Mouse (Mus musculus) right cerebral cortex, postnatal 36 days (tissue): ENCODE results near the gene Klhl23.
A peak's percentile ranks its signal among the peaks of the same experiment; 100 is the strongest.
"Not testable (repeated sequence)": the region's sequence is repeated elsewhere in the genome, so short reads cannot be mapped to it uniquely, and the experiment has no call there.

ENCODE experiments used
- DNase-seq, 2 experiments: peaks; one replicate each; pipeline ENCODE4 v3.0.0; 2022; ENCODE audit warnings: low spot score in 2 of 2, mixed read lengths in 1 of 2

The Klhl23 gene

GRCm38 (mm10) chr2:69821711-69822110 lies at the start of gene Klhl23:
Klhl23 (plus strand) TSS chr2:69821944.
- no peak for DNase-seq

GRCm38 (mm10) chr2:69773331-69773730 lies 48.4 kb upstream of the Klhl23 start:
- peak; percentile 13 to 52 for DNase-seq

DNA sequence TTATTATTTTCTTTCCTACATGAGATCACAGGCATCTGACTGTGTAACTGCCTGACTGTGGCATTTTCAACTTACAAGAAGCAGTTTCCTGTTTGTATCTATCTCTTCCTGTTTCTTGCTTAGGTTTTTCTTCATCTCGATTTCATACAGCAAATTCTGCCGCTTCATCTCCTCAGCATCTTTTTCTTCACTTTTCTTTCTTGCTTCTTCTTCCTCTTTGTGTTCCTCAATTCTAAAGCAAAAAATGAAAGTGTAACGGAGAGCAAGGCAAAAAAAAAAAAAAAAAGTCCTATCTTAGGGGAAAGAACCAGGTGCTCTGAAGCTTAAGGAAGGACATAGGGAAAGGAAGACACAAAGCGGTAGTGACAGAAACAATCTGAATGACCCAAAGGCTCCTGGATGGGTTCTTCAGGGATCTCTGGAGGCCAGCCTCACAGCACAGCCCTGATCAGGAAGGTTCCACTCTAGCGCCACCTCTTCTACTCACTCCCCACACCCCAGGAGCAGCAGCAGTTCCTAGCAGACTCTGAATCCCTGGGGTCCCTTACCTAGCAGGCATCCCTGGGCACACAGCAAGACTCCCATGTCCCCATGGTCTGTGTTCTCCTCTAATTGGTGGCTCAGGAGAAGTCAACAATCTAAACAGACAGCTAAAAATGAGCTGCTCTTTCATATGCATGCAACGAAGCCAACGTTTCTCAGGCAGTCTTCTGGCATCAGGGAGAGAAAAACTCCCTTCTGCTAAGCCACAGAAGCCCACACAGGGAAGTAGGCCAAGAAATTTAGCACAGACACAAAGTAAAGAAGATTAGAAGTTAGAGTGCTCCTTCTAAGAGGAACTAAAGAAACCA lies 43.5 kb upstream of the Klhl23 start:
- DNase-seq, result no peak

- no peak for DNase-seq
These were observed 42.9 kb upstream of the Klhl23 start for GRCm38 (mm10) chr2:69778836-69779177.

DNA sequence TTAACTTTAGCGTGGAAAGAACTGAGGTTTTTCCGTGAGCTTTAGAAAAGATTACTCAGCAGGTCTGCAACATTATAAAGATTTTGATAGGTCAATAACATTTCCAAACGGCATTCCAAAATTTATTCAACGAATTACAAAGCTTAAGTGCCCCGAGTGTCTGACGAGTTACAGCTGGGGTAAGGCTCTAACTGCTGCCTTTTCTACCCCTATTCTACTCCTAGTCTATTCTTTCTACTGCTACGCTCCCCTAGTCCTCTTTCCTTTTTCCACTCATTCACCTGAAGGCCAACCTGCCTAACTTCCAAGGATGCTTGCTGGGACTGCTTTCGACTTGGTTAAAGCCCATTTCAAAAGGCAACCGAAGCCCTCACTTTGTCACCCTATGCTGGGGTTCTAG lies 32.8 kb upstream of the Klhl23 start:
- no peak for DNase-seq

GRCm38 (mm10) chr2:69789429-69790069 lies 32.2 kb upstream of the Klhl23 start, which contains the start of the genes Ccdc173 and Phospho2:
Ccdc173 (minus strand) TSS chr2:69789575.
Phospho2 (plus strand) TSS chr2:69789623.
- DNase-seq, result peak; percentile 97 to 98

DNA sequence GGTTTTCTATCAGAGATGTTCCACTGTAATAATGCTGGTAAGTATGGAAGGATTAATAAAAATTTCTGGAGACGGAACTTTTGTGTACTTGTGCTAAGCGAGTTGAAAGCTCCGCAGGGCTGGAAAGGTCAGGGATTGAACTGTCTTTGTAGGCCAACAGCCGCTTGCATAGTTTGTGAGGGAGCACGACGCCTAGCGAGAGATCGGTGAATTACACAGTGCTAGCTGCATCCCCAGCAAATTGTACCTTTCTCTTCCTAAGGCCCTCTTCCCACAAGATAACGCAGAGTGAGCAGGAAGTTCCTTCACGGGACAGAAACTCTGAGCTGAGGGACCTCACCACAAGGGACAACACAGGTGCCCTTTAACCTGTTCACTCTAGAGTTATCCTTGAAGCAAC lies 31.5 kb upstream of the Klhl23 start:
- peak; percentile 73 to 78 for DNase-seq

GRCm38 (mm10) chr2:69790722-69791121 lies 31.0 kb upstream of the Klhl23 start:
- DNase-seq, result no peak

- no peak for DNase-seq
These were observed 18.8 kb upstream of the Klhl23 start for GRCm38 (mm10) chr2:69802911-69803312.

- DNase-seq, result no peak
These were observed 18.0 kb upstream of the Klhl23 start for GRCm38 (mm10) chr2:69803756-69804155.

- not testable (repeated sequence) for DNase-seq
These were observed 17.1 kb upstream of the Klhl23 start for GRCm38 (mm10) chr2:69804663-69805062.

DNA sequence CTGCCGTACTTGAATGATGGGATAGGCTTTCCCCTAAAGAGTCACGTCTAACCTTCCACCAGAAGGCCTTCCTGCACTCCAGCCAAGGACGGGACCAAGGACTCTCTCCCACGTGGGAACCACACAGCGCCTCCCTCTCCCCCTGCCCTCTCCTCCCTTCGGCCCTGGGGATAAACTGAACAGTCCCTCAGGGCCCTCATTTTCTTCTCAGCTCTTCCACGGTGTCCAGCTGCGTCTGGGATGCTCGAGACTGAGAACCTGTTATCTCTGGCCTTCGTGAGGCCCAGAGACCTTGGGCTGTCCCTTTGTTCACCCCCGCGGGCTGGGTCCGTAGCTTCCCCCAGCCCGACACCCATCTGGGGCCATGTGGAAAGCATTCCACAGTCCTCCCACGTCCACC lies 11.6 kb upstream of the Klhl23 start:
- DNase-seq, result no peak

- not testable (repeated sequence) for DNase-seq
These were observed 10.4 kb upstream of the Klhl23 start for GRCm38 (mm10) chr2:69811349-69811748.

DNA sequence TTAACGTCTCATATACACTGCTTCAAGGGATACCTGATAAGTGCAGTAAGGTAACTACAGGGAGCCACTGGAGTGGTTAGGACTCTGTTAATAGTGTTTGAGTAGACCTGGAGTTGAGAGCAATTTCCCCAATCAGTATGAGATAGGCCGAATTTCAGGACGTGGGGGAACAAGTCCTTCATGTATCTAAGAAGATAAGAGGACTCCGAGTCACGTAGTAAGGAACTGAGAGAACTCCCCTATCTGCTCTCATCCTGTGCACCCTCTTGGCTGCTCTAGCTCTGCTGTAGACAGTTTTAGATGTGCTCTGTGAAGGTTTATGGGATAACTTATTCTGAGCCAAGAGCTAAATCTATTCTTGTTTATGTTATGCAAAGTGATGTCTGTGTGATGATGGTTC lies 5.2 kb upstream of the Klhl23 start:
- no peak for DNase-seq

DNA sequence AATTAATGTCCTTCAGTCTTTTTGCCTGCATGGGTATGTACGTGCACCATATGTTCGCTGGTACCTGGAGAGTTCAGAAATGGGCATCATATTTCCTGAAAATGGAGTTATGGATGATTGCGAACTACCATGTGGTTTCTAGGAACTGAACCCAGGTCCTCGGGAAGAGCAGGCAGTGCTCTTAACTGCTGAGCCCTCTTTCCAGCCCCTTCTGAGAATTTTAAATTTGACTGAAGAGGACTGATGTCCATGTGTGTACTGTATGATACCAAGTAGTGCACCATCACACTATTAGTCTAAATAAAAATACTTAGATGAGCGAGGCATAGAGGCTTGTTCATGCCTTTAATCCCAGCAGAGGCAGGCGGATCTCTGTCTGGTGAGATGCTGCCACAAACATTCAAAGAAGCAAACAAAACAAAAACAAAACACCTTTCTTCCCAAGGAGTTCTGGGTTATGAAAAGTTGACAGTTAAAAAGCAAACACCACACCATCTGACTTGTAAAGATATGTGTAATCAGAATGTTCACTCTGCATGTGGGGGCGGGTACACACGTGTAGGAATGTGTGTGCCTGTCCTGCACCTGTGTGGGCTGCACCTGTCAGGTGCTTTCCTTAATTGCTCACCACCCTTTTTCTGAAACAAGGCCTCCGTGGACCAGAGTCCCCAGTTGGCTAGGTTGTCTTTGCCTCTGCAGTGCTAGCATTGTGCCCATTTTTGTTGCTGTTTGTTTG lies 3.2 kb upstream of the Klhl23 start:
- no peak for DNase-seq

DNA sequence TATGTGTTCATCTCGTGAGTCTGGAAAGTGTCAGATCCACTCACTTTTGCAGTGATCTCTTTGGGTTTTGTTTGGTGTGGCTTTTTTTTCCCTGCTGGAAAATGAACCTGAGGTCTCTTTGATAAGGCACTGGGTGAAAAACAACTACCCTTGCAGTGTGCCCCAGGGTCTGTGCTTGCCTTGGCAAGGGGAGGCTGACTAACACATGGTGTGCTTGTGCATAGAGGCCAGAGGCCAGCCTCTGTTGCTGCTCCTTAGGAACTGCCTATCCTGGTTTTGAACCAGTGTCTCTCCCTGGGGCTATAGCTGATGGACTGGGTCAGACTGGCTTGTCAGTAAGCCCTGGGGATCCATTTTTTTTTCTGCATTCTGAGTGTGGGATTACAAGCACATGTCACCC lies 1.5 kb upstream of the Klhl23 start:
- no peak for DNase-seq

- DNase-seq, result peak in 1 of 2 experiments; percentile 16
These were observed 801 bp downstream of the Klhl23 start for GRCm38 (mm10) chr2:69822361-69823128.

GRCm38 (mm10) chr2:69823129-69823677 lies 1.5 kb downstream of the Klhl23 start:
- no peak for DNase-seq

GRCm38 (mm10) chr2:69825898-69826297 lies 4.2 kb downstream of the Klhl23 start:
- DNase-seq, result no peak

- DNase-seq, result no peak
These were observed 4.6 kb downstream of the Klhl23 start for GRCm38 (mm10) chr2:69826380-69826779.

GRCm38 (mm10) chr2:69828031-69828430 lies 6.3 kb downstream of the Klhl23 start:
- DNase-seq, result no peak
